Mouse (Mus musculus) limb, embryonic 14.5 days (tissue): Measurements from ENCODE around the gene Susd2. TPM values are rescaled to one million over a fixed set of nuclear protein-coding genes. Genes with fewer than 3 reads are reported as not detected.
A peak's percentile ranks its signal among the peaks of the same experiment; 100 is the strongest.

ENCODE experiments used
- ATAC-seq: fragments of 200-750 bp; cut with Nextera tagmentation; 2 replicates; pipeline ENCODE4 v1.8.0; 2017; ENCODE audit warnings: low read depth, moderate number of reproducible peaks, moderate TSS enrichment; ENCODE audit not compliant: low FRiP score
- DNase-seq: peaks from one replicate; pipeline ENCODE4 v3.0.0-alpha.2; 2015; ENCODE audit warnings: low spot score
- H3K27ac ChIP-seq: fragments of 300-500 bp; sonication (generic); replicated peaks from 2 replicates; pipeline ENCODE4 v1.5.1; 2014; ENCODE audit warnings: low read depth, mild to moderate bottlenecking, low read length, moderate library complexity, mixed read lengths
- H3K27me3 ChIP-seq: fragments of 300-500 bp; sonication (generic); 2 replicates; pipeline ENCODE4 v1.6.1; 2014; ENCODE audit warnings: low read length, mixed read lengths; ENCODE audit not compliant: control insufficient read depth, insufficient read depth
- H3K36me3 ChIP-seq: fragments of 300-500 bp; sonication (generic); 2 replicates; pipeline ENCODE4 v1.6.1; 2014; ENCODE audit warnings: mild to moderate bottlenecking, low read length, moderate library complexity, mixed read lengths; ENCODE audit not compliant: control insufficient read depth, insufficient read depth
- H3K4me1 ChIP-seq: fragments of 300-500 bp; sonication (generic); 2 replicates; pipeline ENCODE4 v1.6.1; 2014; ENCODE audit warnings: antibody characterized with exemption, low read length, mixed read lengths; ENCODE audit not compliant: control insufficient read depth, insufficient read depth
- H3K4me2 ChIP-seq: fragments of 300-500 bp; sonication (generic); replicated peaks from 2 replicates; pipeline ENCODE4 v1.6.1; 2014; ENCODE audit warnings: low read depth, mild to moderate bottlenecking, low read length, moderate library complexity; ENCODE audit not compliant: severe bottlenecking
- H3K4me3 ChIP-seq: fragments of 300-500 bp; sonication (generic); replicated peaks from 2 replicates; pipeline ENCODE4 v1.5.1; 2014; ENCODE audit warnings: low read length
- H3K9ac ChIP-seq: fragments of 300-500 bp; sonication (generic); 2 replicates; pipeline ENCODE4 v1.6.1; 2014; ENCODE audit warnings: mild to moderate bottlenecking, low read depth, low read length, moderate library complexity; ENCODE audit not compliant: severe bottlenecking
- H3K9me3 ChIP-seq: fragments of 300-500 bp; sonication (generic); 2 replicates; pipeline ENCODE4 v1.6.1; 2016; ENCODE audit warnings: low read length; ENCODE audit not compliant: control insufficient read depth
- POLR2A ChIP-seq: fragments of 200-500 bp; IDR thresholded peaks from 2 replicates; pipeline ENCODE4 v1.8.0; 2012; ENCODE audit warnings: inconsistent platforms, mild to moderate bottlenecking, moderate library complexity, borderline replicate concordance; ENCODE audit not compliant: insufficient read depth, insufficient read length; ENCODE audit errors: extremely low read depth
- WGBS: fragments of 180-500 bp; shearing (Covaris S2); extraction: QIAGEN DNeasy Blood & Tissue Kit; methylation state at CpG from one replicate; pipeline ENCODE4 v1.1.7; 2014; 5-methylcytosine and 5-hydroxymethylcytosine counted together
- polyA plus RNA-seq, 2 experiments: library from polyadenylated mRNA; depleted of rRNA in 1 of 2; stranded (reverse) in 1 of 2; unstranded in 1 of 2; fragments of >200 nt; fragmentation: Nextera tagmentation in 1 of 2; extraction: Ambion mirVana in 1 of 2; gene quantifications; 2 replicates each; pipeline versions ENCODE4 v1.2.1 to v1.2.3; 2012 to 2014

Gene Susd2
- polyA plus RNA-seq, 2 experiments: 5.3 to 6.3 TPM

GRCm38 (mm10) chr10:75591211-75591894, 52.5 kb downstream of the Susd2 start:
- Histone ChIP-seq H3K27ac (no peak overlapping the region), H3K4me2 (no peak overlapping the region), H3K27me3 (no peaks in the 10 kb centered on the region), H3K9ac (no peak overlapping the region), H3K9me3 (no peaks in the 10 kb centered on the region), H3K4me3 (no peak overlapping the region), H3K36me3 (no peaks in the 10 kb centered on the region), H3K4me1 (peaks cover 18% of the 10 kb centered on the region)
- TF ChIP-seq POLR2A: no peak
- ATAC-seq: no peak
- WGBS: 72% methylated on average over 12 of the region's 12 CpGs
- no peak for DNase-seq

GRCm38 (mm10) chr10:75589651-75590050, 54.2 kb downstream of the Susd2 start:
- WGBS: 53% methylated on average over 16 of the region's 16 CpGs
- no peak for ATAC-seq
- 0 out of 2 replicates have a peak overlapping the region, but pooled peaks have one; percentile 19 for H3K27ac ChIP-seq
- peaks cover 18% of the 10 kb centered on the region for H3K4me1 ChIP-seq
- TF ChIP-seq POLR2A: no peak
- H3K4me2 ChIP-seq: no peak overlapping the region; the same call in 1 of the 2 replicates
- H3K9me3 ChIP-seq: no peaks in the 10 kb centered on the region
- DNase-seq: no peak
- no peaks in the 10 kb centered on the region for H3K36me3 ChIP-seq
- H3K4me3 ChIP-seq: no peak overlapping the region; the same call in 1 of the 2 replicates
- H3K9ac ChIP-seq: peak overlapping the region; percentile 40
- H3K27me3 ChIP-seq: no peaks in the 10 kb centered on the region

GRCm38 (mm10) chr10:75589129-75589528, 54.7 kb downstream of the Susd2 start, which contains the start of gene Ggt5:
Gene Ggt5 (plus strand): TSS chr10:75589340.
- H3K4me1 ChIP-seq: peaks cover 18% of the 10 kb centered on the region
- peak; percentile 68 for DNase-seq
- no peak for TF ChIP-seq POLR2A
- WGBS: 10% methylated on average over 5 of the region's 5 CpGs
- H3K36me3 ChIP-seq: no peaks in the 10 kb centered on the region
- ATAC-seq: no peak
- H3K4me2 ChIP-seq: no peak within 1 kb of the TSS; the same call in 1 of the 2 replicates
- H3K4me3 ChIP-seq: no peak within 1 kb of the TSS; the same call in 1 of the 2 replicates
- 0 out of 2 replicates have a peak within 1 kb of the TSS, but pooled peaks have one; percentile 19 for H3K27ac ChIP-seq
- H3K9ac ChIP-seq: peak within 1 kb of the TSS; percentile 40
- H3K9me3 ChIP-seq: no peaks in the 10 kb centered on the region
- no peaks in the 10 kb centered on the region for H3K27me3 ChIP-seq

- no peaks in the 10 kb centered on the region for H3K27me3 ChIP-seq
- TF ChIP-seq POLR2A: no peak
- no peaks in the 10 kb centered on the region for H3K9me3 ChIP-seq
- ATAC-seq: no peak
- peaks cover 18% of the 10 kb centered on the region for H3K4me1 ChIP-seq
- H3K36me3 ChIP-seq: no peaks in the 10 kb centered on the region
- no peak for DNase-seq
- 34% methylated on average over 5 of the region's 5 CpGs for WGBS
- H3K27ac ChIP-seq: no peak overlapping the region
- H3K4me2 ChIP-seq: no peak overlapping the region
- no peak overlapping the region for H3K4me3 ChIP-seq
- H3K9ac ChIP-seq: no peak overlapping the region
These were observed 55.5 kb downstream of the Susd2 start for GRCm38 (mm10) chr10:75588336-75588735.

- H3K4me2 ChIP-seq: no peak overlapping the region
- WGBS: 89% methylated on average over 4 of the region's 4 CpGs
- H3K4me1 ChIP-seq: peaks cover 18% of the 10 kb centered on the region
- no peaks in the 10 kb centered on the region for H3K9me3 ChIP-seq
- no peak overlapping the region for H3K9ac ChIP-seq
- H3K4me3 ChIP-seq: no peak overlapping the region
- H3K27me3 ChIP-seq: no peaks in the 10 kb centered on the region
- H3K36me3 ChIP-seq: no peaks in the 10 kb centered on the region
- DNase-seq (no peak), ATAC-seq (no peak)
- no peak for TF ChIP-seq POLR2A
- no peak overlapping the region for H3K27ac ChIP-seq
These were observed 56.0 kb downstream of the Susd2 start for GRCm38 (mm10) chr10:75587781-75588180.

Other genes starting within 250 kb of the Susd2 start
- gene Upb1, start 242.9 kb downstream of the Susd2 start, polyA plus RNA-seq (2012; rRNA removed): 0.38 and 0.55 TPM in 2 replicates
- gene Upb1, start 242.9 kb downstream of the Susd2 start, polyA plus RNA-seq (2014; fragmentation: Nextera tagmentation; extraction: Ambion mirVana): 0.84 and 1.4 TPM in 2 replicates
- 49.3 and 121 TPM in 2 replicates for gene Snrpd3, start 126.5 kb downstream of the Susd2 start, polyA plus RNA-seq (2012; rRNA removed)
- gene Snrpd3, start 126.5 kb downstream of the Susd2 start, polyA plus RNA-seq (2014; fragmentation: Nextera tagmentation; extraction: Ambion mirVana): 171 and 173 TPM in 2 replicates
- gene Gucd1, start 126.0 kb downstream of the Susd2 start, polyA plus RNA-seq (2012; rRNA removed): 34.0 and 37.5 TPM in 2 replicates
- 35.1 and 39.2 TPM in 2 replicates for gene Gucd1, start 126.0 kb downstream of the Susd2 start, polyA plus RNA-seq (2014; fragmentation: Nextera tagmentation; extraction: Ambion mirVana)
- 3.2 and 3.3 TPM in 2 replicates for gene Lrrc75b, start 83.7 kb downstream of the Susd2 start, polyA plus RNA-seq (2012; rRNA removed)
- gene Lrrc75b, start 83.7 kb downstream of the Susd2 start, polyA plus RNA-seq (2014; fragmentation: Nextera tagmentation; extraction: Ambion mirVana): 2.5 and 3.2 TPM in 2 replicates
- gene Ggt1, start 82.4 kb downstream of the Susd2 start, polyA plus RNA-seq (2012; rRNA removed): 1.3 TPM in 2 replicates
- gene Ggt1, start 82.4 kb downstream of the Susd2 start, polyA plus RNA-seq (2014; fragmentation: Nextera tagmentation; extraction: Ambion mirVana): 0.34 and 1.1 TPM in 2 replicates
- gene Ggt5, start 54.7 kb downstream of the Susd2 start, polyA plus RNA-seq (2012; rRNA removed): 7.5 and 9.2 TPM in 2 replicates
- 1.1 and 1.4 TPM in 2 replicates for gene Ggt5, start 54.7 kb downstream of the Susd2 start, polyA plus RNA-seq (2014; fragmentation: Nextera tagmentation; extraction: Ambion mirVana)
- gene Cabin1, start 120.3 kb upstream of the Susd2 start, polyA plus RNA-seq (2012; rRNA removed): 42.6 and 51.6 TPM in 2 replicates
- 32.3 and 33.4 TPM in 2 replicates for gene Cabin1, start 120.3 kb upstream of the Susd2 start, polyA plus RNA-seq (2014; fragmentation: Nextera tagmentation; extraction: Ambion mirVana)
- 53.7 and 74.9 TPM in 2 replicates for gene Ddt, start 129.4 kb upstream of the Susd2 start, polyA plus RNA-seq (2012; rRNA removed)
- gene Ddt, start 129.4 kb upstream of the Susd2 start, polyA plus RNA-seq (2014; fragmentation: Nextera tagmentation; extraction: Ambion mirVana): 70.3 and 78.2 TPM in 2 replicates
- 0.38 and 0.49 TPM in 2 replicates for gene Gm20441, start 136.9 kb upstream of the Susd2 start, polyA plus RNA-seq (2012; rRNA removed)
- gene Gm20441, start 136.9 kb upstream of the Susd2 start, polyA plus RNA-seq (2014; fragmentation: Nextera tagmentation; extraction: Ambion mirVana): 1.0 TPM in 1 of 2 replicates, not detected in the other
- 24.0 and 26.3 TPM in 2 replicates for gene Gstt3, start 137.4 kb upstream of the Susd2 start, polyA plus RNA-seq (2012; rRNA removed)
- gene Gstt3, start 137.4 kb upstream of the Susd2 start, polyA plus RNA-seq (2014; fragmentation: Nextera tagmentation; extraction: Ambion mirVana): 34.5 and 38.5 TPM in 2 replicates
- 27.0 and 30.0 TPM in 2 replicates for gene Gstt1, start 154.6 kb upstream of the Susd2 start, polyA plus RNA-seq (2012; rRNA removed)
- 22.3 and 25.7 TPM in 2 replicates for gene Gstt1, start 154.6 kb upstream of the Susd2 start, polyA plus RNA-seq (2014; fragmentation: Nextera tagmentation; extraction: Ambion mirVana)
- gene Gstt4, start 178.5 kb upstream of the Susd2 start, polyA plus RNA-seq (2012; rRNA removed): 0.08 TPM in 1 of 2 replicates, not detected in the other
- gene Gstt4, start 178.5 kb upstream of the Susd2 start, polyA plus RNA-seq (2014; fragmentation: Nextera tagmentation; extraction: Ambion mirVana): not detected in 2 replicates
- gene Gstt2, start 193.4 kb upstream of the Susd2 start, polyA plus RNA-seq (2012; rRNA removed): 24.8 and 28.7 TPM in 2 replicates
- gene Gstt2, start 193.4 kb upstream of the Susd2 start, polyA plus RNA-seq (2014; fragmentation: Nextera tagmentation; extraction: Ambion mirVana): 12.3 and 17.5 TPM in 2 replicates
- 1,684 and 2,799 TPM in 2 replicates for gene Mif, start 216.2 kb upstream of the Susd2 start, polyA plus RNA-seq (2012; rRNA removed)
- 1,598 and 1,615 TPM in 2 replicates for gene Mif, start 216.2 kb upstream of the Susd2 start, polyA plus RNA-seq (2014; fragmentation: Nextera tagmentation; extraction: Ambion mirVana)
- 6.7 and 9.0 TPM in 2 replicates for gene Derl3, start 249.4 kb upstream of the Susd2 start, polyA plus RNA-seq (2012; rRNA removed)
- 2.2 and 3.0 TPM in 2 replicates for gene Derl3, start 249.4 kb upstream of the Susd2 start, polyA plus RNA-seq (2014; fragmentation: Nextera tagmentation; extraction: Ambion mirVana)